Mouse (Mus musculus) erythroblast, embryonic 14.5 days (primary cell): ENCODE results near the gene Myh9.

Experiments used
- GATA1 ChIP-seq: IDR thresholded peaks from 2 replicates; pipeline ENCODE4 v1.6.1; 2012; ENCODE audit warnings: low read length, inconsistent platforms, mixed read lengths
- TAL1 ChIP-seq: IDR thresholded peaks from 3 replicates; pipeline ENCODE4 v1.6.1; 2012; ENCODE audit warnings: low read length, inconsistent platforms, mixed read lengths

DNA sequence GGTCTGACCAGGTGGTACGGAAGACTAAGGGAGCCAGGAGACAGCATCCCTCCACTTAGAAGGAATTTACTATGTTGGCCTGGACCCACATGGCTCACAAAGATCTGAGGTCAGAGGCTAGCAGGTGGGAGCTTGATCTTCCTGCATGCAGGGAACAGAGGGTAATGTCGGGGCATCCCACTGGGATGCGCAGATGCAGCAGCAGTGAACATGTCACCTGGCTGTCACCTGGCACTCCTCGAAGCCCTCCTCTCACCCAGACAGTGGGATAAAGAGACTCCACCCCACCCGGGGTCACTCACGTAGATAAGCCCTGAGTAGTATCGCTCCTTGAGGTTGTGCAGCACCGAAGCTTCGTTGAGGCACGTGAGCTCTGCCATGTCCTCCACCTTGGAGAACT, 29.4 kb downstream of the Myh9 start:
- TF ChIP-seq TAL1 (no peak), GATA1 (no peak)
